Mouse (Mus musculus): ENCODE data around the gene Echdc1. TPM values are rescaled to one million over a fixed set of nuclear protein-coding genes. Genes with fewer than 3 reads are reported as not detected.
"Not testable (repeated sequence)": the region's sequence is repeated elsewhere in the genome, so short reads cannot be mapped to it uniquely, and the experiment has no call there.

The Echdc1 gene
- polyA plus RNA-seq, 1 experiment from 2014 or later: 29.1 TPM

DNA sequence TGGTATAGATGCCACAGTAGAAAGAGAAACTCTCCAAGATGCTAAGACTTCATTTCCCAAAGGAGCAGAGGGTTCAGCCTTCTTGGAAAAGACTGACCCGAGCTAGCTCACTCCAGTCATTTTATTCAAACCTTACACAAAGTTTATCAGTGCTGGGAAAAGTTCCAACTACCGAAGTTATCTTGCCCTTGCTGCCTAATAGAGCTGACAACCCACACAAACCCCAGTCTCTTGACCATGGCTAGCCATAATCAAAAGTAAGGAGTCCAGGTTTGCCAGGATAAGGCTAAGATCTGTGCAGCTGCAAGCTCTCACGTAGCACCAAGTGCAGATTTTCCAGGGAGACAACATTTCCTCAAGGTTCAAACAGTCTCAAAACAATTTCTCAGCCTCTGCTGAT lies 39.6 kb downstream of the Echdc1 start:
- no peak for ATAC-seq
- H3K4me1 ChIP-seq: peaks cover 12% of the 10 kb centered on the region
- H3K27me3 ChIP-seq (replicated peaks): no peaks in the 10 kb centered on the region
- H3K27ac ChIP-seq: no peak overlapping the region
- no peak overlapping the region for H3K4me3 ChIP-seq
- H3K9me3 ChIP-seq (replicated peaks): no peaks in the 10 kb centered on the region
- H3K36me3 ChIP-seq: peaks cover 49% of the 10 kb centered on the region
- 55% methylated on average over 3 of the region's 3 CpGs for WGBS (ENCODE audit: insufficient replicate concordance)
- no peak overlapping the region for H3K9ac ChIP-seq
- no peak overlapping the region for H3K4me2 ChIP-seq

DNA sequence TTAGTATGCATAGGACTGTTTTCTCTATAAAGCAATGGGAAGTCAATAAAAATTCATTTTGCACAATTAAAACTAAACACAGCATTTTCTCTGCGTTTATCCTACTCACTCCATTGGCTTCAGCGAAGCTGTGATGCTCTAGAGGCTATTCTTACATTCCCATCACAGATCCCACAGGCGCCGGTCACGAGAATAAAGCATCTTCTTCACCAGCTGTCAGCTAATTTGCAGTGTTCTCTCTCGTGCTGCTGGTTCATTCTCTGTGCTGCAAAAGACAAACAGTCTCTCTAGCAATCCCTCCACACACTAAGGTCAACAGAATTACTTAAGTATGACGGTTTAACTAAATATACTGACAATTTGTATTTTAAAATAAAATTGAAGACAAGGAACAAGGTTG lies 41.2 kb downstream of the Echdc1 start:
- Histone ChIP-seq H3K9me3 (replicated peaks) (no peaks in the 10 kb centered on the region), H3K4me1 (peaks cover 15% of the 10 kb centered on the region), H3K4me2 (no peak overlapping the region), H3K27ac (no peak overlapping the region), H3K27me3 (replicated peaks) (no peaks in the 10 kb centered on the region), H3K9ac (no peak overlapping the region), H3K36me3 (peaks cover 40% of the 10 kb centered on the region), H3K4me3 (no peak overlapping the region)
- WGBS (ENCODE audit: insufficient replicate concordance): 87% methylated on average over 7 of the region's 7 CpGs
- ATAC-seq: no peak

DNA sequence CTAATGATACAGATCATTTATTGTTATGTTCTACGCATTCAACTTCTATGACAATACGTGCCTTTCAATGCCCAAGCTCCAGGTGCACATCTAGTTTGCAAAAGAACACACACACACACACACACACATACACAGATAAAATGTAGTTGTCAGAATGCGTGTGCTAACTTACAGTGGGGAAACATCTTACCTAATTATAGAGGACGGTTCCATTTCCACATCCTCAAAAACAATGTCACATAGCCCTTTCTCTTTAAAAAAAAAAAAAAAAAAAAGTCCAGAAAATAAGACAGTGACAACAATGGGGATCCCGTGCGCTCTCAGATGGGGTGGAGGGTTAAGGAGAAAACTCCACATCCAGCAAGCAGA lies 48.1 kb downstream of the Echdc1 start:
- peak overlapping the region; percentile 90 for H3K9ac ChIP-seq
- peak overlapping the region; percentile 86 for H3K4me3 ChIP-seq
- no peaks in the 10 kb centered on the region for H3K36me3 ChIP-seq
- H3K9me3 ChIP-seq (replicated peaks): no peaks in the 10 kb centered on the region
- WGBS (ENCODE audit: insufficient replicate concordance): 7% methylated on average over 6 of the region's 6 CpGs
- no peak for ATAC-seq
- H3K27ac ChIP-seq: peak overlapping the region; percentile 97
- peaks cover 36% of the 10 kb centered on the region for H3K4me1 ChIP-seq
- H3K27me3 ChIP-seq (replicated peaks): no peaks in the 10 kb centered on the region
- peak overlapping the region; percentile 85 for H3K4me2 ChIP-seq

DNA sequence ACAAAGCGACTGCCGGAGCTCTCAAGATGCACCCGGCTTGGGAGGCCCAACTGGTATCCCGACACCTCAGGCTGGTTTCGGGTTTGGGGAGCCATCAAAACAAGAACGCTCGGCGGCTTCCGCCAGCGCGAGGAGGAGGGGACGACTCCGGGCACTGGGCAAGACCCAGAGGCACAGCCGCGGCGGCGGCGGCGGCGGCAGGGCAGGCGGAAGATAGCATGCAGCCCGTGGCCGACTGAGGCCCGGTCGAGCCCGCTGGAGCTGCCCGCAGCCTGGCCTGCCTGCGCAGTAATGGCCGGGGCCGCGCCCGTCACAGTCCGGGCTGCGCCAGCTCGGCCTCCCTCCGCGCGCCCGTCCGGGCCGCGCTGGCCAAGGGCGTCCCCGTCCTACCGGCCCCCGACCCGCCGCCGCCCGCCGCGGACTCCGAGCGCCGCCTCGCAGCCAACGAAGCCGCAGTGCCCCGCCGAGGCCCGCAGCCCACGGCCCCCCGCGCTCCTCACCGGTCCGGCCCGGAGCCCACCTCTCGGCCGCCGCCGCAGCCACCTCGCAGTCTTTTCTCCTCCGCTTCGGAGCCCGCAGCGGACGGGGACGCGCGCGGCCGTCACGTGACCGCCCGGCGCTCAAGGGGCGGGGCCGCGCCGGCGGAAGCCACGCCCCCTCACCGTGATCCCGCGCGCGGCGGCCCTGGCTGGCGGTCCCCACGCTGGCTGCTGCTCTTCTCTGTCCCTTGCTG lies 48.7 kb downstream of the Echdc1 start:
- H3K4me1 ChIP-seq: peaks cover 34% of the 10 kb centered on the region
- no peaks in the 10 kb centered on the region for H3K9me3 ChIP-seq (replicated peaks)
- H3K9ac ChIP-seq: peak overlapping the region; percentile 90
- H3K36me3 ChIP-seq: no peaks in the 10 kb centered on the region
- no peaks in the 10 kb centered on the region for H3K27me3 ChIP-seq (replicated peaks)
- ATAC-seq: peak; percentile 97
- WGBS (ENCODE audit: insufficient replicate concordance): under 1% methylated on average over 97 of the region's 100 CpGs
- H3K27ac ChIP-seq: peak overlapping the region; percentile 97
- peak overlapping the region; percentile 86 for H3K4me3 ChIP-seq
- H3K4me2 ChIP-seq: peak overlapping the region; percentile 85

DNA sequence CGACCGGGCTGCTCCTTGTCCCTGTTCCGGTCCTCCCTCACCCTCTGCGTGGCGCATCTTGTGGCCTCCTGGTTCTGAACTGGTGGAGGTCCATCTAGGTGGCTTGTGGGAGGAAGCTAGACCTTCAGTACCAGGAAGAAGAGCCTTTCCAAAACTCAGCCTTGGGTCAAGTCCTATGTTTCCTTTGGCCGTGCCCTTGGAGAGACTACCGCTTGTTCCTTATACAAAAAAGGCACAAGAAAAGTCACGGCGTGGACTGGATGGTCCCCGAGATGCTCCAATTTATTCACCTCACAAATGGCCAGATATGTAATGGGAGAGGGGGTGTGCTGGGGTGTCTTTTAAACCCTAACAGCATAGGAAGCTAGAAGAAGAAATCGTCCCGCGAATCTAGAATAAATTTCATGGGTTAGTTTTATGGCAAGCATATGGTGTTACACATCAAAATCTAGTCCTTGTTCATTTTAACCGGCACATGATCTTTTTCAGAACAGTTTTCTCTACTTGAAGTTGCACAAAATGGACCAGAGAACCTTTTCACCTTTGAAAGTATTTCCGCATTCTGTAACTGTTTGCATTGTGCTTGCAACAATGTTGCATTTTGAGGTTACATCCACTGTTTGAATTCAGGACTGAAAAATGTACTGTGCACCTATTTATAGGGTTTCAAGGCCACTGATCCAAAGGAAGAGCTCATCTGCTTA lies 49.4 kb downstream of the Echdc1 start, which contains the start of gene Rnf146:
Gene Rnf146, minus strand, starts transcription at position 246 of the 704 bp plus-strand sequence.
- Histone ChIP-seq H3K4me3 (peak within 1 kb of the TSS; percentile 86), H3K27ac (peak within 1 kb of the TSS; percentile 97), H3K9ac (peak within 1 kb of the TSS; percentile 90), H3K9me3 (replicated peaks) (no peaks in the 10 kb centered on the region), H3K4me2 (peak within 1 kb of the TSS; percentile 85), H3K36me3 (no peaks in the 10 kb centered on the region), H3K27me3 (replicated peaks) (no peaks in the 10 kb centered on the region), H3K4me1 (peaks cover 26% of the 10 kb centered on the region)
- no peak for ATAC-seq
- 5% methylated on average over 15 of the region's 15 CpGs for WGBS (ENCODE audit: insufficient replicate concordance)

DNA sequence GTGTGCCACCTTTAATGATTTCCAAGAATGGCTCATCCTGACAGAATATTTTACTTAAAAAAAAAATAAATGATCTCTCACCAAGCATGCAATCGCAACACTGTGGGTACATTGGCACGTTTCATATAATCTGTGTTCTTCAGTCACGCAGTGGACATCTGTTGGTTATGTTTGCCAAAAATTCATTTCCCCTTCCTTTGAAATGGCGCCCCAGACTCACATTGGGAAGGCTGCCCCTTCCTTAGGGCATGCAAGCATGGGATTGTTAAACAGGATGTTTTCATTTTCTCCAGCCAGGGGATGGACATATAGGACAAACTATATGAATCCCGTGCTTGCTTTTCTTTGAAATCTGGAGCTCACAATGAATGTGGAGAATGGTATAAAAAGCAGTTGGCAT lies 61.1 kb downstream of the Echdc1 start:
- Histone ChIP-seq H3K9ac (no peak overlapping the region), H3K4me1 (no peaks in the 10 kb centered on the region), H3K4me3 (no peak overlapping the region), H3K27ac (no peak overlapping the region), H3K27me3 (replicated peaks) (no peaks in the 10 kb centered on the region), H3K4me2 (no peak overlapping the region), H3K36me3 (no peaks in the 10 kb centered on the region), H3K9me3 (replicated peaks) (no peaks in the 10 kb centered on the region)
- ATAC-seq: no peak
- WGBS (ENCODE audit: insufficient replicate concordance): 72% methylated on average over 5 of the region's 5 CpGs

DNA sequence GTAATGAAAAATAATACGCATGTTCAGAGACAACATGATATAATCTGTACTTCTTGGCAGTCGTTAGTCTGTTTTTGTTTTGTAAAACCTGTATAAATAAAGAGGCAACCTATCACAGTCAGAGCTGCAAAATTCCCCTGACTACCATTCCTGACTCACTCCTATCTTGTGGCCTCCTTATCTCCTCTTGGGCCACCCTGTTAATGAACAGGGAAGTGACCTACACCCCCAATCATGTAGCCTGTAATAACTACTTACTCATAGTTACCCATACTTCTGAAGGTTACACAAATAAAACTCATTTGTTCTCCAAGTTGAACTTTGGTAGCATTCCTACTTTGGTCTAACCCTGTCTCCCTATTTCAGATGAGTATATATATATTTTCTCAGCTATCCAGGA lies 68.6 kb downstream of the Echdc1 start:
- Histone ChIP-seq H3K27me3 (replicated peaks) (no peaks in the 10 kb centered on the region), H3K9me3 (replicated peaks) (no peaks in the 10 kb centered on the region), H3K4me2 (no peak overlapping the region), H3K27ac (no peak overlapping the region), H3K9ac (no peak overlapping the region), H3K36me3 (no peaks in the 10 kb centered on the region), H3K4me3 (no peak overlapping the region), H3K4me1 (no peaks in the 10 kb centered on the region)
- 64% methylated on average over 2 of the region's 2 CpGs for WGBS (ENCODE audit: insufficient replicate concordance)
- no peak for ATAC-seq

DNA sequence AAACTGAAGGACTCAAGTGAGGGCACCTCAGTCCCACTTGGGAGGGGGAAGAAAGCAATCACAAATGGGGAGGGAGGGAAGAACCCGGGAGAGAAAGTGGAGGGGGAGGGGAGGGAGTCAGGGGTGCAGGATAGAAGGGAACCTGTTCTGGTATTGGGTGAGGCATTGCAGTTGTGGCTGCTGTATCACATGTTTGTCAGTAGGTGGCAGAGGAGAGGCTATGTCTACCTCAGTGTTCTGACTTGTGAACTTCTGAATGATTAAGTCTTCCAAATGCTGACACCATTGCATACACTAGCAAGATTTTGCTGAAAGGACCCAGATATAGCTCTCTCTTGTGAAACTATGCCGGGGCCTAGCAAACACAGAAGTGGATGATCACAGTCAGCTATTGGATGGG lies 81.9 kb downstream of the Echdc1 start:
- not testable (repeated sequence) for ATAC-seq; H3K9me3 ChIP-seq (replicated peaks); H3K4me3 ChIP-seq; H3K9ac ChIP-seq; H3K4me1 ChIP-seq; H3K4me2 ChIP-seq; H3K36me3 ChIP-seq; H3K27me3 ChIP-seq (replicated peaks); H3K27ac ChIP-seq
- WGBS (ENCODE audit: insufficient replicate concordance): 41% methylated on average over 2 of the region's 2 CpGs

Other genes with a start within 250 kb of the Echdc1 start
- 0.10 and 0.14 TPM in 2 replicates for gene Soga3, start 169.3 kb upstream of the Echdc1 start, polyA plus RNA-seq (2016; fragmentation: Nextera tagmentation; extraction: Ambion mirVana)
- not detected in 2 replicates for gene Gm49353, start 114.2 kb upstream of the Echdc1 start, polyA plus RNA-seq (2016; fragmentation: Nextera tagmentation; extraction: Ambion mirVana)
- 0.04 and 0.06 TPM in 2 replicates for gene 9330159F19Rik, start 101.6 kb upstream of the Echdc1 start, polyA plus RNA-seq (2016; fragmentation: Nextera tagmentation; extraction: Ambion mirVana)
- 17.5 and 18.7 TPM in 2 replicates for gene Rnf146, start 49.3 kb downstream of the Echdc1 start, polyA plus RNA-seq (2016; fragmentation: Nextera tagmentation; extraction: Ambion mirVana)
- 6.1 TPM in 2 replicates for gene Rspo3, start 222.7 kb downstream of the Echdc1 start, polyA plus RNA-seq (2016; fragmentation: Nextera tagmentation; extraction: Ambion mirVana)

Measured in liver, embryonic 12.5 days (tissue).